Comparison of ENCODE assay signal across 11 mouse cellular contexts in genomic region chr11:120707969-120708368, GRCm38 (mm10). TPM values are rescaled to one million over a fixed set of nuclear protein-coding genes. Genes with fewer than 3 reads are reported as not detected.
DNase-seq lines count a peak whose midpoint lies in the region; ATAC-seq and TF ChIP-seq lines count a peak whose summit lies in the region.
"Had no signal": no experiment of that assay in that cellular context is flagged by ENCODE, and none has a peak within 500 bp of the region (broad histone marks: within the 10 kb centered on the region; RNA-seq: fewer than 3 reads in every experiment).

No protein-coding gene starts in this region.

- dilution Hi-C loops in CH12.LX (cut with MboI; ENCODE audit: extremely low pct_ligation_motif_present, extremely low pct_unique_long_range_greater_than_20kb, low sequenced_read_pairs), result no loop called here

- H3K9ac ChIP-seq in kidney, embryonic 14.5 days (ENCODE audit: low read depth, low read length), result no peak overlapping the region
- no peak overlapping the region for H3K9ac ChIP-seq in CH12.LX (ENCODE audit: insufficient read depth, low read depth)
- peak overlapping the region; percentile 37 for H3K9ac ChIP-seq in ES-Bruce4 (ENCODE audit: low read depth, poor library complexity, severe bottlenecking)
- H3K9ac ChIP-seq in limb, embryonic 12.5 days (replicated peaks), result peak overlapping the region; percentile 48

- no peaks in the 10 kb centered on the region for H3K79me2 ChIP-seq in CH12.LX (replicated peaks; ENCODE audit: control insufficient read depth, extremely low read depth, insufficient read depth, poor library complexity, severe bottlenecking)

- H3K4me2 ChIP-seq in kidney, embryonic 14.5 days (replicated peaks; ENCODE audit: low read depth, low read length), result no peak overlapping the region
- 0 out of 2 replicates have a peak overlapping the region, but pooled peaks have one; percentile 1 for H3K4me2 ChIP-seq in CH12.LX (ENCODE audit: insufficient read depth, low read depth, poor library complexity, severe bottlenecking)
- H3K4me2 ChIP-seq in limb, embryonic 12.5 days, result peak overlapping the region; percentile 46
- H3K4me2 ChIP-seq: lung, embryonic 15.5 days had no signal

- H3K27me3 ChIP-seq in kidney, embryonic 14.5 days (ENCODE audit: control insufficient read depth, insufficient read depth, low read length), result no peaks in the 10 kb centered on the region
- H3K27me3 ChIP-seq in CH12.LX (replicated peaks), result no peaks in the 10 kb centered on the region
- H3K27me3 ChIP-seq in ES-Bruce4 (ENCODE audit: control insufficient read depth, insufficient read depth, low read length, poor library complexity, severe bottlenecking), result no peaks in the 10 kb centered on the region
- H3K27me3 ChIP-seq in limb, embryonic 12.5 days, result no peaks in the 10 kb centered on the region
- H3K27me3 ChIP-seq: lung, embryonic 15.5 days had no signal

- 24% methylated on average over 5 of the region's 5 CpGs for WGBS in kidney, embryonic 14.5 days
- 22% methylated on average over 5 of the region's 5 CpGs for WGBS in limb, embryonic 12.5 days

- TF ChIP-seq POLR2A in CH12.LX (IDR thresholded peaks at IDR 0.05; ENCODE audit: low read depth, low read length) (no peak), ES-Bruce4 (IDR thresholded peaks at IDR 0.05; ENCODE audit: insufficient read depth, low read length) (no peak)

- no peaks in the 10 kb centered on the region for H3K9me3 ChIP-seq in kidney, embryonic 14.5 days (ENCODE audit: control insufficient read depth, low read length)
- H3K9me3 ChIP-seq in CH12.LX (replicated peaks; ENCODE audit: low read length) (no peaks in the 10 kb centered on the region), ES-Bruce4 (replicated peaks; ENCODE audit: control insufficient read depth, insufficient read depth, low read length, poor library complexity, severe bottlenecking) (no peaks in the 10 kb centered on the region)
- no peaks in the 10 kb centered on the region for H3K9me3 ChIP-seq in limb, embryonic 12.5 days
- H3K9me3 ChIP-seq: lung, embryonic 15.5 days had no signal

- peaks cover 18% of the 10 kb centered on the region for H3K36me3 ChIP-seq in kidney, embryonic 14.5 days (ENCODE audit: control insufficient read depth, insufficient read depth, low read length)
- H3K36me3 ChIP-seq in CH12.LX (replicated peaks in 1 of 2; ENCODE audit: control insufficient read depth in 1 of 2, insufficient read depth in 1 of 2, low read length in 1 of 2) (peaks cover 39 to 88% of the 10 kb centered on the region in 2 experiments), ES-Bruce4 (ENCODE audit: control insufficient read depth, insufficient read depth, low read length, poor library complexity, severe bottlenecking) (peaks cover 3% of the 10 kb centered on the region; the same call in 1 of the 2 replicates)
- H3K36me3 ChIP-seq in limb, embryonic 12.5 days, result peaks cover 36% of the 10 kb centered on the region

- peaks cover 55% of the 10 kb centered on the region for H3K4me1 ChIP-seq in kidney, embryonic 14.5 days (ENCODE audit: control insufficient read depth, insufficient read depth, low read length)
- peaks cover 17 to 43% of the 10 kb centered on the region in 2 experiments for H3K4me1 ChIP-seq in CH12.LX (ENCODE audit: control insufficient read depth in 1 of 2, insufficient read depth in 2 of 2)
- H3K4me1 ChIP-seq in ES-Bruce4 (ENCODE audit: control insufficient read depth, insufficient read depth, low read length), result peaks cover 25% of the 10 kb centered on the region
- H3K4me1 ChIP-seq in limb, embryonic 12.5 days (replicated peaks), result peaks cover 92% of the 10 kb centered on the region

- peak overlapping the region; percentile 55 for H3K27ac ChIP-seq in kidney, embryonic 14.5 days (ENCODE audit: low read depth, low read length)
- H3K27ac ChIP-seq in CH12.LX (ENCODE audit: insufficient read depth, low read depth), result no peak overlapping the region
- H3K27ac ChIP-seq in ES-Bruce4 (ENCODE audit: insufficient read depth, low read length), result peak overlapping the region; percentile 59
- peak overlapping the region; percentile 92 for H3K27ac ChIP-seq in limb, embryonic 12.5 days

- TF ChIP-seq EP300 in CH12.LX (IDR thresholded peaks at IDR 0.05; ENCODE audit: low read length) (no peak), ES-Bruce4 (IDR thresholded peaks at IDR 0.05; ENCODE audit: insufficient read depth, low read depth, low read length) (no peak)

- TF ChIP-seq CTCF in CH12.LX (conservative IDR thresholded peaks at IDR 0.05 in 1 of 2, IDR thresholded peaks at IDR 0.05 in 1 of 2; ENCODE audit: low read depth in 2 of 2, low read length in 2 of 2) (no peak), ES-Bruce4 (IDR thresholded peaks at IDR 0.05; ENCODE audit: low read depth, low read length) (no peak)

- TF ChIP-seq RAD21 in CH12.LX (IDR thresholded peaks at IDR 0.05; ENCODE audit: low read depth, low read length), result no peak

- in situ Hi-C loops in CH12.LX (cut with MboI; ENCODE audit: low pct_ligation_motif_present, low pct_unique_long_range_greater_than_20kb, low sequenced_read_pairs), result no loop called here

- no peak for ATAC-seq in kidney, embryonic 14.5 days (ENCODE audit: low FRiP score, low TSS enrichment)
- ATAC-seq in limb, embryonic 12.5 days (ENCODE audit: insufficient number of reproducible peaks, insufficient read depth, low FRiP score, low TSS enrichment, low read depth), result no peak
- ATAC-seq: inflammation-experienced regulatory T-cells, adult 6 months had no signal

- no peak overlapping the region for H3K4me3 ChIP-seq in kidney, embryonic 14.5 days (ENCODE audit: low read length)
- H3K4me3 ChIP-seq in CH12.LX (replicated peaks in 1 of 3; ENCODE audit: low read depth in 2 of 3, low read length in 2 of 3, poor library complexity in 1 of 3) (no peak overlapping the region), ES-Bruce4 (ENCODE audit: low read depth, low read length) (no peak overlapping the region)
- no peak overlapping the region for H3K4me3 ChIP-seq in limb, embryonic 12.5 days (replicated peaks)
- H3K4me3 ChIP-seq: lung, embryonic 15.5 days had no signal

- no peak for DNase-seq in kidney, postnatal 4 days
- DNase-seq in CH12.LX (ENCODE audit: extremely low read depth), result no peak
- no peak for DNase-seq in adipocyte (ENCODE audit: low spot score)
- DNase-seq in gastrocnemius, postnatal 10 days, result no peak
- DNase-seq: cerebellum, adult 9-10 months had no signal

TF ChIP-seq in CH12.LX, 34 proteins besides CTCF, POLR2A, EP300 and RAD21 (continues in another document):
- no peak for TF ChIP-seq USF1 (IDR thresholded peaks at IDR 0.05; ENCODE audit: low read depth, low read length)
- no peak for TF ChIP-seq MXI1 (IDR thresholded peaks at IDR 0.05; ENCODE audit: low read depth, low read length)
- no peak for TF ChIP-seq IRF4 (IDR thresholded peaks at IDR 0.05; ENCODE audit: low read depth, low read length)
- TF ChIP-seq BHLHE40 (IDR thresholded peaks at IDR 0.05; ENCODE audit: low read depth, low read length), result no peak
- no peak for TF ChIP-seq E2F4 (IDR thresholded peaks at IDR 0.05; ENCODE audit: insufficient replicate concordance, low read depth, low read length)
- TF ChIP-seq TCF12 (IDR thresholded peaks at IDR 0.05; ENCODE audit: low read depth, low read length), result no peak

RNA-seq across cellular contexts. Expression of gene Cenpx, which starts 5.6 kb away (rescaled TPM):
- polyA plus RNA-seq in kidney, embryonic 14.5 days (2014; fragmentation: Nextera tagmentation; extraction: Ambion mirVana), result 157 and 195 TPM in 2 replicates
- 101 and 103 TPM in 2 replicates for total RNA-seq in CH12.LX (2012; rRNA removed)
- total RNA-seq in CH12.LX (2014; rRNA removed), result 72.3 and 76.5 TPM in 2 replicates
- polyA plus RNA-seq in CH12.LX (2012; ENCODE audit: insufficient read length, low read depth), result 122 and 131 TPM in 2 replicates
- 38.0 and 45.3 TPM in 2 replicates for polyA plus RNA-seq in ES-Bruce4 (2011; ENCODE audit: insufficient read depth, insufficient read length, low read depth, missing spikeins)
- polyA plus RNA-seq in limb, embryonic 12.5 days (2016; fragmentation: Nextera tagmentation; extraction: Ambion mirVana), result 131 and 138 TPM in 2 replicates
- total RNA-seq in gastrocnemius, postnatal 10 days (2021), result 10 to 100 TPM; 34.9 to 35.6 TPM

RNA-seq across cellular contexts. Expression of gene Lrrc45, which starts 5.8 kb away (rescaled TPM):
- polyA plus RNA-seq in kidney, embryonic 14.5 days (2014; fragmentation: Nextera tagmentation; extraction: Ambion mirVana), result 41.9 and 43.1 TPM in 2 replicates
- 31.3 and 35.6 TPM in 2 replicates for total RNA-seq in CH12.LX (2012; rRNA removed)
- total RNA-seq in CH12.LX (2014; rRNA removed), result 11.7 and 12.9 TPM in 2 replicates
- 20.3 and 23.8 TPM in 2 replicates for polyA plus RNA-seq in CH12.LX (2012; ENCODE audit: insufficient read length, low read depth)
- polyA plus RNA-seq in ES-Bruce4 (2011; ENCODE audit: insufficient read depth, insufficient read length, low read depth, missing spikeins), result 7.3 and 9.8 TPM in 2 replicates
- 77.9 and 78.4 TPM in 2 replicates for polyA plus RNA-seq in limb, embryonic 12.5 days (2016; fragmentation: Nextera tagmentation; extraction: Ambion mirVana)
- 10 to 100 TPM in 1 of 2 experiments, 1 to 10 TPM in 1; 7.7 to 10.1 TPM for total RNA-seq in gastrocnemius, postnatal 10 days (2021)

RNA-seq across cellular contexts. Expression of gene Rac3, which starts 13.3 kb away (rescaled TPM):
- 5.0 and 28.7 TPM in 2 replicates for polyA plus RNA-seq in kidney, embryonic 14.5 days (2014; fragmentation: Nextera tagmentation; extraction: Ambion mirVana)
- total RNA-seq in CH12.LX (2012; rRNA removed) (8.9 and 9.9 TPM in 2 replicates), CH12.LX (2014; rRNA removed) (2.9 and 3.4 TPM in 2 replicates)
- polyA plus RNA-seq in CH12.LX (2012; ENCODE audit: insufficient read length, low read depth) (5.5 and 8.3 TPM in 2 replicates), ES-Bruce4 (2011; ENCODE audit: insufficient read depth, insufficient read length, low read depth, missing spikeins) (16.6 and 20.7 TPM in 2 replicates)
- 48.5 and 51.2 TPM in 2 replicates for polyA plus RNA-seq in limb, embryonic 12.5 days (2016; fragmentation: Nextera tagmentation; extraction: Ambion mirVana)
- 1 to 10 TPM; 1.8 to 2.7 TPM for total RNA-seq in gastrocnemius, postnatal 10 days (2021)
- polyA plus RNA-seq: inflammation-experienced regulatory T-cells, adult 6 months had no signal

RNA-seq across cellular contexts. Expression of gene Dcxr, which starts 19.1 kb away (rescaled TPM):
- 21.1 and 23.2 TPM in 2 replicates for polyA plus RNA-seq in kidney, embryonic 14.5 days (2014; fragmentation: Nextera tagmentation; extraction: Ambion mirVana)
- total RNA-seq in CH12.LX (2012; rRNA removed) (49.4 and 74.7 TPM in 2 replicates), CH12.LX (2014; rRNA removed) (24.1 and 24.8 TPM in 2 replicates)
- polyA plus RNA-seq in CH12.LX (2012; ENCODE audit: insufficient read length, low read depth) (23.3 and 23.5 TPM in 2 replicates), ES-Bruce4 (2011; ENCODE audit: insufficient read depth, insufficient read length, low read depth, missing spikeins) (54.3 and 68.2 TPM in 2 replicates)
- 14.8 and 17.8 TPM in 2 replicates for polyA plus RNA-seq in limb, embryonic 12.5 days (2016; fragmentation: Nextera tagmentation; extraction: Ambion mirVana)
- 1 to 10 TPM; 3.4 to 3.7 TPM for total RNA-seq in gastrocnemius, postnatal 10 days (2021)

RNA-seq across cellular contexts. Expression of gene Cbr2, which starts 23.9 kb away (rescaled TPM):
- 0.47 TPM in 1 of 2 replicates, not detected in the other for polyA plus RNA-seq in kidney, embryonic 14.5 days (2014; fragmentation: Nextera tagmentation; extraction: Ambion mirVana)
- total RNA-seq in CH12.LX (2012; rRNA removed), result 0.21 and 0.25 TPM in 2 replicates
- total RNA-seq in CH12.LX (2014; rRNA removed), result not detected in 2 replicates
- not detected in 2 replicates for polyA plus RNA-seq in CH12.LX (2012; ENCODE audit: insufficient read length, low read depth)
- not detected in 2 replicates for polyA plus RNA-seq in ES-Bruce4 (2011; ENCODE audit: insufficient read depth, insufficient read length, low read depth, missing spikeins)
- 4.6 and 7.2 TPM in 2 replicates for polyA plus RNA-seq in limb, embryonic 12.5 days (2016; fragmentation: Nextera tagmentation; extraction: Ambion mirVana)
- 10 to 100 TPM in 1 of 2 experiments, 1 to 10 TPM in 1; 9.9 to 10.8 TPM for total RNA-seq in gastrocnemius, postnatal 10 days (2021)
- total RNA-seq: monocyte, adult 5-6 weeks had no signal
- polyA plus RNA-seq: inflammation-experienced regulatory T-cells, adult 6 months had no signal

Comparison
In these comparisons a context has a peak if more than half of its experiments do, and no peak if none do; other contexts are left out.
1. H3K9ac ChIP-seq: peak in ES-Bruce4 (single experiment) and limb, embryonic 12.5 days (single experiment); none in kidney, embryonic 14.5 days (single experiment) and CH12.LX (single experiment).